Mouse (Mus musculus): ENCODE data around the gene Hcst. TPM values are rescaled to one million over a fixed set of nuclear protein-coding genes. Genes with fewer than 3 reads are reported as not detected.

Hcst gene
- total and polyA plus RNA-seq, 3 experiments, result 7.1 to 28.1 TPM; not detected in 1

DNA sequence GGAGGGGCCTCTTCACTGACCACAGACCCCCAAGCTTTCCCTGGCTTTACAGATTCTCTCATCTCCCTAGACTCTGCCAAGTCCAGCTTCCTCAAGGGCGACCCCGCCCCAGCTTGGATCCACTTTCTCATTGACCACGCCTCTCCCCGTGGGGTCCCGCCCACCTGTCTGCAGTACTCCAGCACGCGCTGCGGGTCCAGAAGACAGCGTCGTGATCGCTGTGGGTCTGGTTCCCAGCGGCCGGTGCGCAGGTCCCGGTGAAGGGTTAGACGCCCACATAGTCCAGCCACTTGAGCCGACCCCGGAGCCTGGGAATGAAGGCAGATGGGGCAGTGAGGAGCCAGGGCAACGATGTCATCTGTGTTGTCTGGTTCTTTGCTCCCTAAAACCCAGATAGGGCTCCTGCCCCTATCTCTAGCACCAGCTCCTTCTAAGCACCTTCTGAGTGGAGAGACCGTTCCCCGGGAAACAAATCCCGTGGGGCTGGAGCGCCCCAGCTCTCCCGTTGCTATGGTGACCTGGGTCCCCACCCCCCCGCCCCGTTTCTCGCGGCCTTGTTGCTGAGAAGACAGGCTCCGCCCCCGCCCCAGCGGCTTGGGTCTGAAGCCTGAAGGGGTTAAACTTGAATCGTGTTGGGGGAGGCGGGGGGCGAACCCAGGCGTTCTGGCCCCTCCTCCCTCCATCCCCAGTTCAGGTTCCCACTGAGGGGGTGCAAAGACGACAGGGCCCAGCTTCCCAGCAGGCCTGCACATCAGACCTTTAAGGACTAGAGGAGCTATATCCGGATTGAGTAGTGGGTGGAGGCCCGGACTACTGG, 24.7 kb upstream of the Hcst start:
- Histone ChIP-seq H3K4me3 (ENCODE audit: control insufficient read depth in 1 of 2, insufficient read depth in 1 of 2, low read depth in 2 of 2, low read length in 2 of 2) (peak overlapping the region; percentile 62 to 72), H3K27me3 (ENCODE audit: control insufficient read depth in 1 of 2, insufficient read depth in 2 of 2, low read length in 2 of 2) (no peaks in the 10 kb centered on the region), H3K9me3 (replicated peaks; ENCODE audit: insufficient read depth, low read length) (no peaks in the 10 kb centered on the region), H3K9ac (ENCODE audit: control insufficient read depth, low read depth, low read length, poor library complexity, severe bottlenecking) (peak overlapping the region; percentile 69), H3K4me1 (ENCODE audit: control insufficient read depth in 1 of 2, insufficient read depth in 2 of 2, low read length in 2 of 2) (peaks cover 0 to 8% of the 10 kb centered on the region in 2 experiments; a peak in 1 of 4 replicates), H3K79me2 (ENCODE audit: control insufficient read depth, insufficient read depth, low read length, poor library complexity) (no peaks in the 10 kb centered on the region; the same call in 1 of the 2 replicates), H3K36me3 (ENCODE audit: control insufficient read depth in 1 of 2, insufficient read depth in 2 of 2, low read length in 2 of 2) (no peaks in the 10 kb centered on the region; a peak in 1 of 4 replicates), H3K27ac (ENCODE audit: control insufficient read depth, low read depth, low read length) (no peak overlapping the region)
- DNase-seq (ENCODE audit: low read depth, low spot score), result peak; percentile 24
- TF ChIP-seq NELFE (IDR thresholded peaks at IDR 0.05; ENCODE audit: low read depth, low read length) (no peak), POLR2AphosphoS2 (IDR thresholded peaks at IDR 0.05; ENCODE audit: low read length) (no peak), MXI1 (IDR thresholded peaks at IDR 0.05; ENCODE audit: low read depth, low read length) (no peak), TCF12 (IDR thresholded peaks at IDR 0.05; ENCODE audit: low read depth, low read length) (no peak), CHD1 (IDR thresholded peaks at IDR 0.05; ENCODE audit: low read depth, low read length) (no peak), ETS1 (IDR thresholded peaks at IDR 0.05; ENCODE audit: low read depth, low read length) (no peak), MEF2A (IDR thresholded peaks at IDR 0.05; ENCODE audit: extremely low read depth, insufficient replicate concordance, low read depth, low read length, poor library complexity, severe bottlenecking) (no peak), GABPA (IDR thresholded peaks at IDR 0.05; ENCODE audit: low read depth, low read length) (no peak), RCOR1 (IDR thresholded peaks at IDR 0.05; ENCODE audit: low read depth, low read length) (no peak), UBTF (IDR thresholded peaks at IDR 0.05; ENCODE audit: borderline replicate concordance, insufficient read depth, low read depth, low read length) (no peak), POLR2A (IDR thresholded peaks at IDR 0.05; ENCODE audit: control insufficient read depth in 1 of 2, insufficient read depth in 1 of 2, low read depth in 1 of 2, low read length in 2 of 2, poor library complexity in 1 of 2) (no peak), SIN3A (IDR thresholded peaks at IDR 0.05; ENCODE audit: low read length) (no peak), SMC3 (IDR thresholded peaks at IDR 0.05; ENCODE audit: low read depth, low read length) (no peak), GATA1 (IDR thresholded peaks at IDR 0.05; ENCODE audit: low read depth, low read length) (no peak)

GRCm38 (mm10) chr7:30443696-30444095, 24.0 kb upstream of the Hcst start:
- TF ChIP-seq ZNF384 (IDR thresholded peaks at IDR 0.05; ENCODE audit: low read depth, low read length), result no peak
- TF ChIP-seq JUND (IDR thresholded peaks at IDR 0.05; ENCODE audit: low read depth, low read length), result no peak
- TF ChIP-seq USF1 (IDR thresholded peaks at IDR 0.05; ENCODE audit: low read depth, low read length), result no peak
- TF ChIP-seq TBP (IDR thresholded peaks at IDR 0.05; ENCODE audit: low read depth, low read length), result no peak
- TF ChIP-seq POLR2A (IDR thresholded peaks at IDR 0.05; ENCODE audit: control insufficient read depth in 1 of 2, insufficient read depth in 1 of 2, low read depth in 1 of 2, low read length in 2 of 2, poor library complexity in 1 of 2), result no peak
- TF ChIP-seq USF2 (IDR thresholded peaks at IDR 0.05; ENCODE audit: borderline replicate concordance in 1 of 2, insufficient read depth in 1 of 2, low read depth in 1 of 2, low read length in 2 of 2), result no peak
- TF ChIP-seq ETS1 (IDR thresholded peaks at IDR 0.05; ENCODE audit: low read depth, low read length), result no peak
- TF ChIP-seq EP300 (IDR thresholded peaks at IDR 0.05; ENCODE audit: low read depth in 1 of 2, low read length in 2 of 2), result no peak
- no peak for TF ChIP-seq SIN3A (IDR thresholded peaks at IDR 0.05; ENCODE audit: low read length)
- no peak for TF ChIP-seq MYB (IDR thresholded peaks at IDR 0.05; ENCODE audit: low read depth, low read length)
- no peak for TF ChIP-seq ZKSCAN1 (IDR thresholded peaks at IDR 0.05; ENCODE audit: low read depth, low read length)
- no peak for TF ChIP-seq CTCF (IDR thresholded peaks at IDR 0.05 in 2 of 3, conservative IDR thresholded peaks at IDR 0.05 in 1 of 3; ENCODE audit: control insufficient read depth in 1 of 3, insufficient read depth in 1 of 3, low read depth in 2 of 3, low read length in 3 of 3, poor library complexity in 1 of 3, severe bottlenecking in 1 of 3)
- no peak for TF ChIP-seq ZC3H11A (IDR thresholded peaks at IDR 0.05; ENCODE audit: low read depth, low read length)
- TF ChIP-seq RAD21 (IDR thresholded peaks at IDR 0.05; ENCODE audit: low read depth, low read length), result no peak
- TF ChIP-seq MAFK (IDR thresholded peaks at IDR 0.05; ENCODE audit: borderline replicate concordance, low read depth, low read length), result no peak
- no peak for TF ChIP-seq NELFE (IDR thresholded peaks at IDR 0.05; ENCODE audit: low read depth, low read length)
- no peak for DNase-seq (ENCODE audit: low read depth, low spot score)
- no peaks in the 10 kb centered on the region for H3K27me3 ChIP-seq (ENCODE audit: control insufficient read depth in 1 of 2, insufficient read depth in 2 of 2, low read length in 2 of 2)

More at GRCm38 (mm10) chr7:30443696-30444095, 24.0 kb upstream of the Hcst start:
- no peaks in the 10 kb centered on the region for H3K9me3 ChIP-seq (replicated peaks; ENCODE audit: insufficient read depth, low read length)
- H3K36me3 ChIP-seq (ENCODE audit: control insufficient read depth in 1 of 2, insufficient read depth in 2 of 2, low read length in 2 of 2), result no peaks in the 10 kb centered on the region; a peak in 1 of 4 replicates
- H3K4me3 ChIP-seq (ENCODE audit: control insufficient read depth in 1 of 2, insufficient read depth in 1 of 2, low read depth in 2 of 2, low read length in 2 of 2), result no peak overlapping the region
- H3K27ac ChIP-seq (ENCODE audit: control insufficient read depth, low read depth, low read length), result no peak overlapping the region
- no peak overlapping the region for H3K9ac ChIP-seq (ENCODE audit: control insufficient read depth, low read depth, low read length, poor library complexity, severe bottlenecking)
- H3K4me1 ChIP-seq (ENCODE audit: control insufficient read depth in 1 of 2, insufficient read depth in 2 of 2, low read length in 2 of 2), result peaks cover 0 to 8% of the 10 kb centered on the region in 2 experiments; a peak in 1 of 4 replicates
- no peaks in the 10 kb centered on the region; the same call in 1 of the 2 replicates for H3K79me2 ChIP-seq (ENCODE audit: control insufficient read depth, insufficient read depth, low read length, poor library complexity)

Data from MEL (cell line).